Mouse (Mus musculus) adrenal gland, postnatal 14 days (tissue): ENCODE measurements at regions not wholly inside any gene's neighbourhood (a gene's known extent, or its start where the extent isn't known, plus 50 kb on each side); places are given as distances from the start of the nearest gene placed in this dataset.

Source experiments
- DNase-seq: peaks from one replicate; pipeline ENCODE4 v3.0.0; 2021; ENCODE audit warnings: mixed read lengths

GRCm38 (mm10) chr1:91740661-91741060, 60.6 kb upstream of the Twist2 start:
- no peak for DNase-seq

- no peak for DNase-seq
These were observed 59.2 kb upstream of the Twist2 start for GRCm38 (mm10) chr1:91742031-91742430.

- DNase-seq = peak; percentile 54
These were observed 58.3 kb upstream of the Twist2 start for GRCm38 (mm10) chr1:91742914-91743313.

GRCm38 (mm10) chr1:91744076-91744475, 57.2 kb upstream of the Twist2 start:
- DNase-seq = no peak

GRCm38 (mm10) chr1:91744701-91745100, 56.6 kb upstream of the Twist2 start:
- no peak for DNase-seq

- no peak for DNase-seq
These were observed 53.7 kb upstream of the Twist2 start for GRCm38 (mm10) chr1:91747583-91747982.
